Mouse (Mus musculus): ENCODE data around the gene Ugt1a1.

- TF ChIP-seq GATA1 (IDR thresholded peaks at IDR 0.05; ENCODE audit: low read length) (no peak), TAL1 (IDR thresholded peaks at IDR 0.05; ENCODE audit: low read length) (no peak)
Observed at GRCm38 (mm10) chr1:88262961-88263360, 51.2 kb downstream of the Ugt1a1 start.

All from erythroblast, embryonic 14.5 days (primary cell).